Mouse (Mus musculus): ENCODE data around the gene Smarca4. TPM values are rescaled to one million over a fixed set of nuclear protein-coding genes. Genes with fewer than 3 reads are reported as not detected.

The Smarca4 gene
- polyA plus RNA-seq, 1 experiment from 2014 or later: 27.2 TPM

DNA sequence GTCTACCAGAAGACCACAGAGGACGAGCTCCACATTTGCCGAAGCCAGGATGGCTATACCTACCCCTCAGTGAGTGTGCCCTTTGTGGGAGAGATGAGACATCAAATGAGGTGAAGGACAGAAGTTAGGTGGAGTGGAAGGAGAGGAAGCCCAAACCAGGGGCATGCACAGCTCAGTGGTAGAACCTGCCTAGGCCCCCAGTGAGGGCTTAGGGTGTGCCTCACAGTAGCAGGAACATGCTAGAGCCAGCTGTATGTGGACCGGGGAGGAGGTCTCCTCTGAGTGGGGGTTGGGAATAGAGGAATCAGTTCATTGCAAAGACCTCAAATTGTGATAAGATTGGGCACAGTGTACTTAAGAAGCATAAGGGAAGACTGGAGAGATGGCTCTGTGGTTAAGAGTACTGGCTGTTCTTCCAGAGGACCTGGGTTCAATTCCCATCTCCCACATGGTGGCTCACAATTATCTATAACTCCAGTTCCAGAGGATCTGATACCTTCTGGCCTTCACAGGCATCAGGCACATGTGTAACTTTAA, 131.3 kb downstream of the Smarca4 start:
- WGBS: 87% methylated on average over 3 of the region's 3 CpGs
- ATAC-seq (ENCODE audit: low FRiP score, low TSS enrichment) (no peak), DNase-seq (ENCODE audit: low spot score) (no peak)
- H3K27ac ChIP-seq (replicated peaks): no peak overlapping the region
- H3K4me2 ChIP-seq (replicated peaks; ENCODE audit: low read depth): no peak overlapping the region
- H3K9ac ChIP-seq (ENCODE audit: low read length): no peak overlapping the region
- H3K4me1 ChIP-seq (replicated peaks; ENCODE audit: control insufficient read depth, insufficient read depth): no peaks in the 10 kb centered on the region
- H3K4me3 ChIP-seq (ENCODE audit: low read depth, low read length): no peak overlapping the region
- no peaks in the 10 kb centered on the region for H3K9me3 ChIP-seq (ENCODE audit: control insufficient read depth, low read length)
- no peak for TF ChIP-seq CTCF (IDR thresholded peaks at IDR 0.05; ENCODE audit: low read depth)
- TF ChIP-seq EP300 (optimal IDR thresholded peaks at IDR 0.05): no peak
- no peaks in the 10 kb centered on the region for H3K27me3 ChIP-seq (ENCODE audit: control insufficient read depth, insufficient read depth, low read length)
- H3K36me3 ChIP-seq (ENCODE audit: control insufficient read depth, insufficient read depth, low read length): peaks cover 44% of the 10 kb centered on the region

DNA sequence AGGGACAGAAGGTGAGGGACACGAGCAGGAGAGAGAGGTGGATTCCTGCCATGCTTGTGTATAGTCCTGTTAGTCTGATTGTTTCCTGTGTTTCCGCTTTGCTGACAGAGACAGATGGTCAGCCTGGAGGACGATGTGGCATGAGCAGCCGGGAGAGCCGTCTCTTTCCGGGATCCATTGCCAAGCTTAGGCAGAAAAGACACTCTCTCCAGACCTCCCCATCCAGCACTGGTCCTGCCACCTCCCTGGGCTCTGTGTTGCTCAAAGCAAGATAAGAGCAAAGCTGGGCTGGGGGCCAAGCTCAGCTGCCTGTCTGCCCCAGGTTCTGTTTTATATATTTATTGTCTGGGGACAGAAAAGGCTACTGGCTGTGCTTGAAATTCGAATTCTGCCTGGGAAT, 132.1 kb downstream of the Smarca4 start:
- WGBS: 33% methylated on average over 7 of the region's 7 CpGs
- H3K27me3 ChIP-seq (ENCODE audit: control insufficient read depth, insufficient read depth, low read length): no peaks in the 10 kb centered on the region
- ATAC-seq (ENCODE audit: low FRiP score, low TSS enrichment) (no peak), DNase-seq (ENCODE audit: low spot score) (no peak)
- H3K27ac ChIP-seq (replicated peaks): no peak overlapping the region; the same call in 1 of the 2 replicates
- peaks cover 41% of the 10 kb centered on the region for H3K36me3 ChIP-seq (ENCODE audit: control insufficient read depth, insufficient read depth, low read length)
- TF ChIP-seq CTCF (IDR thresholded peaks at IDR 0.05; ENCODE audit: low read depth): no peak
- TF ChIP-seq EP300 (optimal IDR thresholded peaks at IDR 0.05): no peak
- no peak overlapping the region for H3K9ac ChIP-seq (ENCODE audit: low read length)
- H3K4me2 ChIP-seq (replicated peaks; ENCODE audit: low read depth): no peak overlapping the region
- no peak overlapping the region for H3K4me3 ChIP-seq (ENCODE audit: low read depth, low read length)
- H3K4me1 ChIP-seq (replicated peaks; ENCODE audit: control insufficient read depth, insufficient read depth): no peaks in the 10 kb centered on the region
- no peaks in the 10 kb centered on the region for H3K9me3 ChIP-seq (ENCODE audit: control insufficient read depth, low read length)

DNA sequence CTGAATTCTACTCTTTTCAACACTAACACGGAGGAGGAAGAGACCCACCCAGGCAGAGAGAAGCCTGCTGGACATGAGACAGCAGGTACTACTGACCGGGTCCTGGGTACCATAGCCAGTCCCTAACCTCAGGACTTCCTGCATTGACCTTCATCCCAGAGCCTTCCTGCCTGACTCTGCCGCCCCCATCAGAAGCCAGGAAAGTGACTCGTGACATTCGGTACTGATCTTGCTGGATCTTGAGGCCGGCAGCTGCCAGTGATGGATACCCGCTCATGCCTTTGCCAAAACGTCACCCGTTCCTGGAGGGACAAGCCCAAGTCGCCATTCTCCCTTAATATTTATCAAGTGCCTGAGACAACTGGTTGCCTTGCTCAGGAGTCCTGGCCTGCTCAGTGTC, 132.5 kb downstream of the Smarca4 start:
- ATAC-seq (ENCODE audit: low FRiP score, low TSS enrichment): no peak
- no peaks in the 10 kb centered on the region for H3K4me1 ChIP-seq (replicated peaks; ENCODE audit: control insufficient read depth, insufficient read depth)
- H3K4me3 ChIP-seq (ENCODE audit: low read depth, low read length): no peak overlapping the region
- H3K9ac ChIP-seq (ENCODE audit: low read length): no peak overlapping the region
- 81% methylated on average over 10 of the region's 10 CpGs for WGBS
- H3K4me2 ChIP-seq (replicated peaks; ENCODE audit: low read depth): no peak overlapping the region
- peaks cover 41% of the 10 kb centered on the region for H3K36me3 ChIP-seq (ENCODE audit: control insufficient read depth, insufficient read depth, low read length)
- no peaks in the 10 kb centered on the region for H3K27me3 ChIP-seq (ENCODE audit: control insufficient read depth, insufficient read depth, low read length)
- no peak for DNase-seq (ENCODE audit: low spot score)
- no peaks in the 10 kb centered on the region for H3K9me3 ChIP-seq (ENCODE audit: control insufficient read depth, low read length)
- no peak overlapping the region for H3K27ac ChIP-seq (replicated peaks)
- TF ChIP-seq EP300 (optimal IDR thresholded peaks at IDR 0.05) (no peak), CTCF (IDR thresholded peaks at IDR 0.05; ENCODE audit: low read depth) (no peak)

DNA sequence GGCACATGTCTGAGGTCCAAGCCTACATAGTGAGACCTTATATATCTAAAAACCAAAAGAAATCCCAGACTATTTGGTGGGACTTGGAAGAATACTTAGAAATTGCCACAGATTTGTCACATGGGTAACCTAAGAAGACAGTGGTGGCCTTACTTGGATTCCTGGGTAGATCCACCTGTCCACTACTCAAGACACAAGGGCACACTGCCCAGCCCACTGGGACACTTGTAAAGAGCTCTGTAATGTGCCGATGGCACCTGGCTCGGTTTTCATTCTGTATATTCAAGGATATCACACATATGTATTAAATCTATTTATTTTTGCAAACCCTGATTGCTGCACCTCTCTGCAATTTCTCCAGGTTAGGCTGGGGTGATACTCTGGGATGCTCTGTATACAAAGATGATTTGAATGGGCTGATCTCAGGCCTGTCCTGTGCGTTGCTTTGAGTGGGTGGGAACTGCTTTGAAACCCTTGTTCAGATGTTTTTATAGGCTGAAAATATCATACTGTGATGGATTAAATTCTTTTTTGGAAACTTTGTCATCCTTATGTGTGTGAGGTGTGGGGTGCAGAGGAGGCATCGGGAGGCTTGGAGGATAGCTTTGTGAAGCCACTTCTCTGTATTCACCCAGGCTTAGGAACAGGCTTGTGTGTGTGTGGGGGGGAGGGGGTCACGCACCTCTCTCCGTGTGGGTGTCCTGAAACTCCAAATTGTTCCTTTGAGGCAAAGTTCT, 133.6 kb downstream of the Smarca4 start:
- peaks cover 35% of the 10 kb centered on the region for H3K36me3 ChIP-seq (ENCODE audit: control insufficient read depth, insufficient read depth, low read length)
- H3K4me1 ChIP-seq (replicated peaks; ENCODE audit: control insufficient read depth, insufficient read depth): peaks cover 3% of the 10 kb centered on the region; the same call in 1 of the 2 replicates

DNA sequence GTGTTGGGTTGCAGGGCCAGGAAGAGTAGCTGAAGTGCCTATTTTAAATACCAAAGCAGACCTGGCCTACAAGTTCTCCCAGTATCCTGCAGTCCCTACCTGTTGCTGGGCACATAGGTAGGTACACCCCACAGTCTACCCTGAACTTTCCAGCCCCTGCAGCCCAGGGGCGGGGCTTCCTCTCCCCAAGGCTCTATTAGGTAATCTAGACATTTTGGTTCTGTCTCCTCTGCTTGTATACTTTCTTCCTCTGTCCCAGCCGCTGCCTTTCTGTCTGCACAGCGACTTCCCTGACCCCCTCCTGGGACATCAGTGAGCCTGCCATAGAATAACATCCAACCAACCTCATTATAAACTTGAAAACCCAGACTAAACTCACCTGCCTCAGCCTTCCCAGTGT, 134.4 kb downstream of the Smarca4 start:
- no peaks in the 10 kb centered on the region for H3K27me3 ChIP-seq (ENCODE audit: control insufficient read depth, insufficient read depth, low read length)
- H3K27ac ChIP-seq (replicated peaks): no peak overlapping the region
- WGBS: 84% methylated on average over 3 of the region's 3 CpGs
- DNase-seq (ENCODE audit: low spot score) (no peak), ATAC-seq (ENCODE audit: low FRiP score, low TSS enrichment) (no peak)
- H3K4me1 ChIP-seq (replicated peaks; ENCODE audit: control insufficient read depth, insufficient read depth): peaks cover 3% of the 10 kb centered on the region; the same call in 1 of the 2 replicates
- no peaks in the 10 kb centered on the region for H3K9me3 ChIP-seq (ENCODE audit: control insufficient read depth, low read length)
- TF ChIP-seq CTCF (IDR thresholded peaks at IDR 0.05; ENCODE audit: low read depth) (no peak), EP300 (optimal IDR thresholded peaks at IDR 0.05) (no peak)
- no peak overlapping the region for H3K9ac ChIP-seq (ENCODE audit: low read length)
- H3K36me3 ChIP-seq (ENCODE audit: control insufficient read depth, insufficient read depth, low read length): peaks cover 32% of the 10 kb centered on the region
- H3K4me3 ChIP-seq (ENCODE audit: low read depth, low read length): no peak overlapping the region
- H3K4me2 ChIP-seq (replicated peaks; ENCODE audit: low read depth): no peak overlapping the region

More for the DNA sequence above, 133.6 kb downstream of the Smarca4 start:
- 83% methylated on average over 6 of the region's 6 CpGs for WGBS
- Histone ChIP-seq H3K4me2 (replicated peaks; ENCODE audit: low read depth) (no peak overlapping the region), H3K9me3 (ENCODE audit: control insufficient read depth, low read length) (no peaks in the 10 kb centered on the region), H3K27ac (replicated peaks) (no peak overlapping the region), H3K4me3 (ENCODE audit: low read depth, low read length) (no peak overlapping the region), H3K27me3 (ENCODE audit: control insufficient read depth, insufficient read depth, low read length) (no peaks in the 10 kb centered on the region), H3K9ac (ENCODE audit: low read length) (no peak overlapping the region; the same call in 1 of the 2 replicates)
- ATAC-seq (ENCODE audit: low FRiP score, low TSS enrichment) (no peak), DNase-seq (ENCODE audit: low spot score) (no peak)
- TF ChIP-seq CTCF (IDR thresholded peaks at IDR 0.05; ENCODE audit: low read depth): no peak
- TF ChIP-seq EP300 (optimal IDR thresholded peaks at IDR 0.05): no peak

DNA sequence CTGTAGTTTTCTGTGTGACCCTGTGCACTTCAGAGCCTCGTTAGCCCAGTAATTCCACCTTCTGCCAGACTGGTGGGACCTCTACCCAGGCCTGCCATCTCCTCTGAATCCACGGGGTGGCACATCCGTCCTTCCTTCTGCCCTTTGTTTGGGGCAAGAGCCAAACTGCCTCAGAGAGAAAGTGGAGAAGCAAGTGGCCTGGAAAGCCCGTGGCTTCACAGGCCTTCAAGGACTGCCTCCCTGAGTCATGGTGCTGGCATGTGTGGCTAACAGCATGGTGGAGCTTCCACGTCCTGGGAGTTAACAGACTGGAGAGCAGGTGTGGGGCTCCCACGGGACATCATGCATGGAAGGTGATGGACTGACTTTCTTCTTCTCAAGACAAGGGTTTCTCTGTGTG, 135.4 kb downstream of the Smarca4 start:
- Histone ChIP-seq H3K4me2 (replicated peaks; ENCODE audit: low read depth) (no peak overlapping the region), H3K4me3 (ENCODE audit: low read depth, low read length) (no peak overlapping the region), H3K9me3 (ENCODE audit: control insufficient read depth, low read length) (no peaks in the 10 kb centered on the region), H3K27ac (replicated peaks) (no peak overlapping the region), H3K9ac (ENCODE audit: low read length) (no peak overlapping the region), H3K36me3 (ENCODE audit: control insufficient read depth, insufficient read depth, low read length) (peaks cover 23% of the 10 kb centered on the region), H3K4me1 (replicated peaks; ENCODE audit: control insufficient read depth, insufficient read depth) (peaks cover 3% of the 10 kb centered on the region; the same call in 1 of the 2 replicates), H3K27me3 (ENCODE audit: control insufficient read depth, insufficient read depth, low read length) (no peaks in the 10 kb centered on the region)
- peak; percentile 19; the same call in 1 of the 2 replicates for ATAC-seq (ENCODE audit: low FRiP score, low TSS enrichment)
- DNase-seq (ENCODE audit: low spot score): peak; percentile 52
- 64% methylated on average over 6 of the region's 6 CpGs for WGBS
- peak; percentile 64 for TF ChIP-seq CTCF (IDR thresholded peaks at IDR 0.05; ENCODE audit: low read depth)
- TF ChIP-seq EP300 (optimal IDR thresholded peaks at IDR 0.05): no peak

All from stomach, postnatal 0 days (tissue).